Mouse (Mus musculus) brain, embryonic 14.5 days (tissue): Measurements from ENCODE around the gene Gpx7.

Source experiments
- CTCF ChIP-seq: fragments of 200-500 bp; IDR thresholded peaks from 2 replicates; pipeline ENCODE4 v1.5.1; 2012; ENCODE audit warnings: inconsistent platforms, mild to moderate bottlenecking, moderate library complexity, borderline replicate concordance; ENCODE audit not compliant: insufficient read depth, insufficient read length; ENCODE audit errors: extremely low read depth
- POLR2A ChIP-seq: fragments of 200-500 bp; IDR thresholded peaks from 2 replicates; pipeline ENCODE4 v1.6.1; 2012; ENCODE audit warnings: mild to moderate bottlenecking, inconsistent platforms, borderline replicate concordance; ENCODE audit not compliant: poor library complexity, insufficient read depth, insufficient read length, severe bottlenecking; ENCODE audit errors: extremely low read depth

DNA sequence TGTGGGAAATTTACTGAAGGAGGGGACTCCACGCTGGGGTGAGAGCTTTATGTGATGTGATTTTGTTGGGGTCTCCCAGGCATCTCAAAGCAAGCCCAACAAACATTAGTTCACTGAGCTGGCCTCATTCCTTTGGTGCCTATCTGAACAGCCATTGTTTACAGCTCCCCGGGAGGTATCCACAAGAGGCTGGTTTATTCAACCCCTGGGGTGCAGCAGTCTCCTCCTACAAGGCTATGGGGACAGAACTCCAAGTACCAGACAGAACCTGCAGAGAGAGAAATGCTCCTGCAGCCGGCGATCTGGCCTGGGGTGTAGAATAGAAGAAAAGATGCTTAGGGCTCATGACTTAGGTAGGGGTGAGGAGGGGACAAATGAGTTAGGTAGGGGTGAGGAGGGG is 48.3 kb downstream of the Gpx7 start:
- TF ChIP-seq CTCF (no peak), POLR2A (no peak)
